Comparison of ENCODE assay signal across 10 mouse cellular contexts in genomic region chrX:166147158-166147846, GRCm38 (mm10). TPM values are rescaled to one million over a fixed set of nuclear protein-coding genes. Genes with fewer than 3 reads are reported as not detected.
DNase-seq lines count a peak whose midpoint lies in the region; ATAC-seq and TF ChIP-seq lines count a peak whose summit lies in the region.
"Had no signal": no experiment of that assay in that cellular context is flagged by ENCODE, and none has a peak within 500 bp of the region (broad histone marks: within the 10 kb centered on the region; RNA-seq: fewer than 3 reads in every experiment).

No protein-coding gene starts in this region.

- no peaks in the 10 kb centered on the region for H3K4me1 ChIP-seq in forebrain, embryonic 14.5 days (ENCODE audit: control insufficient read depth, insufficient read depth, low read length)
- no peaks in the 10 kb centered on the region for H3K4me1 ChIP-seq in neural tube, embryonic 13.5 days (replicated peaks)
- H3K4me1 ChIP-seq in intestine, postnatal 0 days (replicated peaks; ENCODE audit: control insufficient read depth, insufficient read depth, low read length): no peaks in the 10 kb centered on the region
- H3K4me1 ChIP-seq: intestine, embryonic 15.5 days; liver, embryonic 13.5 days had no signal

- TF ChIP-seq POLR2A in brain, embryonic 14.5 days (IDR thresholded peaks at IDR 0.05; ENCODE audit: borderline replicate concordance, extremely low read depth, insufficient read depth, insufficient read length, poor library complexity, severe bottlenecking): no peak

- ATAC-seq in forebrain, embryonic 14.5 days: peak; percentile 90
- ATAC-seq in neural tube, embryonic 13.5 days (ENCODE audit: low read depth): peak; percentile 89
- ATAC-seq in intestine, postnatal 0 days: no peak
- ATAC-seq: intestine, embryonic 15.5 days had no signal

- WGBS in forebrain, embryonic 14.5 days: 44% methylated on average over 15 of the region's 15 CpGs
- WGBS in neural tube, embryonic 13.5 days: 49% methylated on average over 15 of the region's 15 CpGs
- WGBS in intestine, postnatal 0 days: 84% methylated on average over 15 of the region's 15 CpGs

- no peaks in the 10 kb centered on the region for H3K27me3 ChIP-seq in forebrain, embryonic 14.5 days (replicated peaks; ENCODE audit: control insufficient read depth, insufficient read depth, low read length)
- H3K27me3 ChIP-seq in neural tube, embryonic 13.5 days: peaks cover 12% of the 10 kb centered on the region
- H3K27me3 ChIP-seq in intestine, postnatal 0 days (replicated peaks; ENCODE audit: control insufficient read depth, insufficient read depth, low read length): no peaks in the 10 kb centered on the region
- H3K27me3 ChIP-seq: intestine, embryonic 15.5 days; liver, embryonic 13.5 days had no signal

- peak; percentile 31; the same call in 1 of the 2 replicates for TF ChIP-seq CTCF in brain, embryonic 14.5 days (IDR thresholded peaks at IDR 0.05; ENCODE audit: borderline replicate concordance, extremely low read depth, insufficient read depth, insufficient read length)
- TF ChIP-seq CTCF in intestine, postnatal 0 days (IDR thresholded peaks at IDR 0.05; ENCODE audit: low read depth): no peak

- no peaks in the 10 kb centered on the region for H3K9me3 ChIP-seq in forebrain, embryonic 14.5 days (replicated peaks; ENCODE audit: control insufficient read depth, low read length)
- H3K9me3 ChIP-seq in neural tube, embryonic 13.5 days: no peaks in the 10 kb centered on the region
- H3K9me3 ChIP-seq in intestine, postnatal 0 days (ENCODE audit: control insufficient read depth): no peaks in the 10 kb centered on the region
- H3K9me3 ChIP-seq: intestine, embryonic 15.5 days; liver, embryonic 13.5 days had no signal

- 0 out of 2 replicates have a peak overlapping the region, but pooled peaks have one; percentile 5 for H3K27ac ChIP-seq in forebrain, embryonic 14.5 days (ENCODE audit: low read depth, low read length)
- H3K27ac ChIP-seq in neural tube, embryonic 13.5 days (replicated peaks): 0 out of 2 replicates have a peak overlapping the region, but pooled peaks have one; percentile 23
- no peak overlapping the region for H3K27ac ChIP-seq in intestine, postnatal 0 days (ENCODE audit: low read depth, low read length)
- H3K27ac ChIP-seq: intestine, embryonic 15.5 days; liver, embryonic 13.5 days had no signal

- peak; percentile 24 for DNase-seq in layer of hippocampus, adult 11-12 months (ENCODE audit: low spot score)
- no peak for DNase-seq in layer of hippocampus, adult 9-11 months
- peak; percentile 86 for DNase-seq in brain, embryonic 14.5 days (ENCODE audit: low read depth)
- peak; percentile 76 for DNase-seq in forebrain, embryonic 14.5 days (ENCODE audit: low spot score)
- DNase-seq in gastrocnemius, adult 18-20 months (ENCODE audit: low spot score): no peak
- DNase-seq: liver, embryonic 13.5 days; thymus, adult 18-20 months had no signal

- H3K9ac ChIP-seq in forebrain, embryonic 14.5 days (ENCODE audit: low read length): no peak overlapping the region
- no peak overlapping the region for H3K9ac ChIP-seq in neural tube, embryonic 13.5 days
- H3K9ac ChIP-seq in intestine, postnatal 0 days (ENCODE audit: low read depth, low read length): no peak overlapping the region
- H3K9ac ChIP-seq: intestine, embryonic 15.5 days; liver, embryonic 13.5 days had no signal

- H3K4me3 ChIP-seq in forebrain, embryonic 14.5 days (ENCODE audit: low read depth, low read length): no peak overlapping the region
- H3K4me3 ChIP-seq in neural tube, embryonic 13.5 days: no peak overlapping the region
- H3K4me3 ChIP-seq in intestine, postnatal 0 days (ENCODE audit: low read depth, low read length): no peak overlapping the region
- H3K4me3 ChIP-seq: intestine, embryonic 15.5 days; liver, embryonic 13.5 days had no signal

- no peaks in the 10 kb centered on the region for H3K36me3 ChIP-seq in forebrain, embryonic 14.5 days (ENCODE audit: control insufficient read depth, insufficient read depth, low read length)
- H3K36me3 ChIP-seq in neural tube, embryonic 13.5 days: no peaks in the 10 kb centered on the region
- H3K36me3 ChIP-seq in intestine, postnatal 0 days (ENCODE audit: control insufficient read depth, insufficient read depth): no peaks in the 10 kb centered on the region
- H3K36me3 ChIP-seq: intestine, embryonic 15.5 days; liver, embryonic 13.5 days had no signal

- H3K4me2 ChIP-seq in forebrain, embryonic 14.5 days (ENCODE audit: low read length): no peak overlapping the region; the same call in 1 of the 2 replicates
- H3K4me2 ChIP-seq in neural tube, embryonic 13.5 days: peak overlapping the region; percentile 26; the same call in 1 of the 2 replicates
- no peak overlapping the region for H3K4me2 ChIP-seq in intestine, postnatal 0 days (replicated peaks; ENCODE audit: low read depth)
- H3K4me2 ChIP-seq: intestine, embryonic 15.5 days; liver, embryonic 13.5 days had no signal

RNA-seq across cellular contexts. Expression of gene Gemin8, which starts 23.0 kb away (rescaled TPM):
- polyA plus RNA-seq in brain, embryonic 14.5 days (2012; rRNA removed): 12.3 and 16.0 TPM in 2 replicates
- 14.1 and 15.2 TPM in 2 replicates for polyA plus RNA-seq in forebrain, embryonic 14.5 days (2014; fragmentation: Nextera tagmentation; extraction: Ambion mirVana)
- 8.1 and 10.8 TPM in 2 replicates for polyA plus RNA-seq in neural tube, embryonic 13.5 days (2015; fragmentation: Nextera tagmentation; extraction: Ambion mirVana)
- polyA plus RNA-seq in intestine, postnatal 0 days (2015; fragmentation: Nextera tagmentation; extraction: Ambion mirVana): 2.3 and 2.4 TPM in 2 replicates
- 1 to 10 TPM in 1 of 2 experiments, under 1 TPM in 1; 0.97 to 1.3 TPM for total RNA-seq in gastrocnemius, adult 18-20 months (2021)

Comparison
In these comparisons a context has a peak if more than half of its experiments do, and no peak if none do; other contexts are left out.
1. DNase-seq: peak in layer of hippocampus, adult 11-12 months (single experiment), brain, embryonic 14.5 days (single experiment) and forebrain, embryonic 14.5 days (single experiment); none in layer of hippocampus, adult 9-11 months (single experiment) and gastrocnemius, adult 18-20 months (single experiment).